Mouse (Mus musculus): Measurements from ENCODE around the gene Mthfd1l.
"Not testable (repeated sequence)": the region's sequence is repeated elsewhere in the genome, so short reads cannot be mapped to it uniquely, and the experiment has no call there.

The Mthfd1l gene

DNA sequence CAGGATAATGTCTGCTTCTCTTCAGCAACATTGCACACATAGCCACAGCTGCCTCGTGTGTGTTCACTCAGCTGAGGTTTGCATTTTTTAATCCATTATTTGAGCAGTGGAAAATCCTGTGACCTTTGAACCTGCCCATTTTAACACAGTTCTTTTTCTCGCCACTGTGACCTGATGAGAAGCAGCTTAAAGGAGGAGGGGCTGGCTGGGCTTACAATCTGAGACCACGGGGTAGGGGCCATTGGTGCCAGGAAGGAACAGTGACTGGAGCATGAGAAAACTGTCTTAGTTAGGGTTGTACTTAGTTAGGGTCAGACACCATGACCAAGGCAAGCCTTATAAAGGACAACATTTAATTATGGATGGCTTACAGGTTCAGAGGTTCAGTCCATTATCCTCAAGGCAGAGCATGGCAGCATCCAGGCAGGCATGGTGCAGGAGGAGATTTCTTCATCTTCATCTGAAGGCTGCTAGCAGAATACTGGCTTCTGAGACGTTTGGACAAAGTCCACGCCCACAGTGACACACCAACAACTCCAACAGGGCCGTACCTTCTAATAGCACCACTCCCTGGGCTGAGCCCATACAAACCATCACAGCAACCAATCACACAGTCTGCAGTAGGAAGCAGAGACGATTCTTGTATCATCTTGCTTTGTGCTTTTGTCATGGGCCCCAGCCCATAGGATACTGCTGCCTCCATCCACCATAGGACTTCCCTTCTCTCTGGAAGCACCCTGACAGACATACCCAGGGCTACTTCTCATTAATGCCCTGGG lies 112.6 kb downstream of the Mthfd1l start:
- no peak for DNase-seq

DNA sequence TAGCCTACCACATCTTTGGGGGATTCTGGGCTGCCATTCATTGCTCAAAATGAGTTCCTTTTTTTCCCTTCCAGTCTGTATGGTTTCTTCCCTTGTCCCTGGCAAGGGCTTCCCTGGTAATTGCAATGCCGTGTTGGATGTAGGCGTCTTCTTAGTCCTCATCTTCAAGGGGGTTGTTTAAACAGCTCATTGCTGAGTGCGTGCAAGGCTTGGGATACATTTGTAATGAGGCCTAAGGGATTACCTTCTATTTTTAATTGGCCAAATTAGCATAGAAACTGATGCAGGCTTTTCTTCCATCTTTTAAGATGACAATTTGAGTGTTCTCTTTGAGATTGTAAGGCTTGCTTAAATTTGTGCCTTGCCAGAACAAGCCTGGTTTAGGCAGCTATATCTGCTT lies 114.6 kb downstream of the Mthfd1l start:
- no peak for DNase-seq

GRCm38 (mm10) chr10:4088744-4089414 lies 116.0 kb downstream of the Mthfd1l start:
- peak; percentile 42 for DNase-seq

GRCm38 (mm10) chr10:4089885-4090284 lies 117.0 kb downstream of the Mthfd1l start:
- no peak for DNase-seq

GRCm38 (mm10) chr10:4092990-4093389 lies 120.1 kb downstream of the Mthfd1l start:
- DNase-seq = no peak

DNA sequence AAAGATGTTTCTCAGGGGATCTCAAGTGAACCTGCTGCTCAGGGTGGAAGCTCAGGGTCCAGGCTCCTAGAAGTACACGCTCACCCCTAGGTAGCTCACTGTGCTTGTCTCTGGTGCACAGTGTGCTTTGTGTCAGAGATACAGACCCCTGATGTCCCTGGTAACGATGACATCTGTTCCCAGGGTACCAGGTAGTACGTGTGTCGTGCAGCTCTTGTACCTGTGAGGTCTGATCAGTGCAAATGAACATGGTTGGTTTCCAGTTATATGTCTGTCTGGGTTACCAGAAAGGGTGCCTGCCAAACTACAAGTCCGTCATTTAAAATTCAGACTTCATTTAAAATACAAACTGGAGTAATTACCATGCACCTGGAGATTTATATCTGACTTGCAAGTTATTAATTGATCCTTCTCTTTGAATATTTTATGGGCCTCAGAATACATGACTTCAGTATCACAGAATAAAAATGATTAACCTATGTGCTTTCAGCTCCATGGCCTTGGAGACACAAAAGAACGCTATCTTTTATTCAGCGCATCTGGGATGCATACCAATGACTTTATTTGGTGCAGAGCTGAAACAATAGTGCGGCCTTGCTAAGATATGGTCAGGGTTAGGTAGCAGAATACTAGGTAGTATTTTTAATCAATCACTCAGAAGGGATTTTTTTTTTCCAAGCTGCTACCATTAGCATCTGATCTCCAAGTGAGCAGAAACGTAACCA lies 121.3 kb downstream of the Mthfd1l start:
- DNase-seq = no peak

GRCm38 (mm10) chr10:4096151-4096550 lies 123.2 kb downstream of the Mthfd1l start:
- DNase-seq = no peak

DNA sequence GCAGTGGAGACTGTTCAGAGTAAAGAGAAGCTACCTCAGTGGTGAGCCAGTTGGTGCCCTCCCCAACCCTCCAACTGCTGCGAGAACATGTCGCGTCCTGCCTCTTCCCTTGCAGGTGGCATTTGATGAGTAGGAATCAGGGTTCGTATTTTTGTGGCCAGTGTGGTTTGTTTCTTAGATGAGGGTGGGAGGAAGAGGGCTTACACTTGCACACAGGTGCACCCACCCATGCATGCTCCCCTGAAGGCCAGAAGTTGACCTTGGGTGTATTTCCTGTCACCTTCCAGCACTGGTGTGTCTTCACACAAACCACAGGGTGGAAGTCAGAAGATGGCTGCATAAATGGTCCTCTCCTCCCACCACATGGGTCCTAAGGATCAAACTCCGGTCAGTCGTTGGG lies 127.1 kb downstream of the Mthfd1l start:
- no peak for DNase-seq

GRCm38 (mm10) chr10:4105676-4106528 lies 133.0 kb downstream of the Mthfd1l start:
- no peak for DNase-seq

DNA sequence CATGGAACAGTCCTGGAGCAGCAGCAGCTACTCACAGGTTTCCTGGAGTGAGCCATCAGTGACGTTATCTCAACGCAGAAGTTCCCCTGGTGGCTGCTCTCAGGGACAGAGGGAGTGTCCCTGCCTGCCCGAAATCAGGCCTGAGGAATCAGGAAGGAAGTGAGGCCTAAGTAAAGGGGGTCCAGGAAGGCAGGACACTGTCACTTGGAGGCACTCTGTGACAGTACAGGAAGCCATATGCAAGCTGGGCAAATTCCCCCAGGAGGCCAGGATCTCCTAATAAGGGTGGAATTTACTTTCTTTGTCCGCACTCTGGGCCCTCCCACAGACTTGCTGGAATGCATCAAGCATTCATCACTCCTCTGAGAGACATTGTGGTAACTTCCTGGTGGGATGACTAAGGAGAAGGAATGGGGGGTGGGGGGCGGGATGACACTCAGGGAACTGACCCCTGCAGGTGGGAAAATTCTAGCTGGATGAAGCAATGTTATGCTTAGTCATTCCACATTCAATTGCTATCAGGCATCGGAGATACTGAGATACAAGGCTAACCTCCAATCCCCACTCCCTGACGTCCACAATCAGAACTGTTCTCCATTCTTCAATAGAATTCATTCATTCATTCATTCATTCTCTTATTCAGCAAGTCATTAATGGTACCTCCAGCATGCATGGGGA lies 134.9 kb downstream of the Mthfd1l start:
- no peak for DNase-seq

- no peak for DNase-seq
These were observed 135.5 kb downstream of the Mthfd1l start for GRCm38 (mm10) chr10:4108462-4108861.

DNA sequence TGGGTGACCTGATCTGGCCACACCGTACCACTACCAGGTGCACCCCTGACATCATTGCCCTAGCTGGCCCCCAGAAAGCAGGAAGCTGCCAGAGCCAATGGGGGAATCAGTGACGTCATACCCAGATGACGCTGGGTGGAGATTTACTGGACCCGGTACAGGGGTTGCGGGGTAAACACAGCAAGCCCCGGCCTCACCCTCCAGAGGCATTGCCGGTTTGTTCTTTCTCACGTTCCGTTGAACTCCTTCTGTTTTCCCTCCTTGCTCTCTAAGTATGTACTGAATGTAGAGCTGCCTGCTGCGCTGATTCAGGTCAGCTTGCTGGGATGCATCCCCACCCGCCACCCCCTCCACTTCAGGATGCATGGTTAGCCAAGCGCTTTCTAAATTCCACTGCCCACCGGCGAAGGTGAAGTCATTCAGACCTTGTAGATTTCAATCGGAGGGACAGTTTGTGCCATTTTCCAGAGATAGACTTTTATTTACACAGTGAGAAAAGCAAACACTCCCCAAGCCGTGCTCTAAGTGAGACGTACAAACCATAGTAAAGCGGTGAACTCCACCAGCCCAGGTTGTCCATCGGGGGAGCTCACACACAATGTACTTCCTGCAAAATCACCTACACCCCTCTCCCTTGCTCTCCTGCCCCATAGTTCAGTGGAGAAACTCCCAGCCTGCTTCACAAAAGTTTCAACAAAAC lies 138.3 kb downstream of the Mthfd1l start:
- no peak for DNase-seq

- no peak for DNase-seq
These were observed 138.8 kb downstream of the Mthfd1l start for GRCm38 (mm10) chr10:4111795-4112139.

- DNase-seq = no peak
These were observed 139.9 kb downstream of the Mthfd1l start for GRCm38 (mm10) chr10:4112611-4113327.

- DNase-seq = peak; percentile 15
These were observed 140.4 kb downstream of the Mthfd1l start for GRCm38 (mm10) chr10:4113328-4113658.

- no peak for DNase-seq
These were observed 143.7 kb downstream of the Mthfd1l start for GRCm38 (mm10) chr10:4116653-4117052.

GRCm38 (mm10) chr10:4117091-4117490 lies 144.2 kb downstream of the Mthfd1l start:
- DNase-seq = no peak

- no peak for DNase-seq
These were observed 146.4 kb downstream of the Mthfd1l start for GRCm38 (mm10) chr10:4119287-4119686.

DNA sequence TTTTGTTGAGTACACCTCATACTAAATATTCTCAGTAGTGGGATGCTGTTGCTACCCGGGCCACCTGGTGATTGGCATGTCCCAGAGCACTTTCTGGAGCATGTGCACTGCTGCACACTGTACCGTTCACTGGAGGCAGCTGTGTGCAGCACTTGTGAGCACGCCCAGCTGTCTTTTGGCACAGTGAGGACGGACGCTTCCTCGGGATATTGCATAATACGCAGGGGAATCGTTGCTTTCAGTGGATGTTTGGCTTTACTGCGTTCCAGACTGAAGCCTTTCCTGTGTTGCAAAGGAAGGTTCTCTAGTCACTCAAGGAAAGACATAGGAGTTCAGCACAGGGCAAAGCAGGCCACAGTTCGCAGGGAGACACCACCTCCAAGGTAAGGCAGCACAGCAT lies 147.8 kb downstream of the Mthfd1l start:
- no peak for DNase-seq

DNA sequence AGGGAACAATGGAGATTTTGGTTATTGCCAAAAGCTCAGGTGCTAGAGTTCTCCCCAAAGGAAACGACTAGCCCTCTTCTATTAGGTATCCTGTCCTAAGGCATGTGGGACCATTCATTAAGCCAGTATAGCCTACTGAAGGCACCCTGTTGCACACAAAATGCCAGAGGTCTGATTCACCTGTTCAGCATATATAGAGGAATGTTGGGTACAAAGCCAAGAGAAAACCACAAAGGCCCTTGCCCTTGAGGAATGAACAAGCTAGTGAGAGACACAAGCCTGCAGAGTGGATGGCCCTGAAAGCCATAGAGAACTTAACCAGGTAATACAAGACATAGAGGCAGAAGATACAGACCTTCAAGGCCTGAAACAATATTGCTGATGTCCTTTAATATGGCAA lies 148.3 kb downstream of the Mthfd1l start:
- no peak for DNase-seq

GRCm38 (mm10) chr10:4123280-4123945 lies 150.5 kb downstream of the Mthfd1l start:
- not testable (repeated sequence) for DNase-seq

All from right cerebral cortex, postnatal 4 days (tissue).